ENCODE assay signal across 8 mouse cellular contexts in genomic region chr19:8718357-8718756, GRCm38 (mm10). TPM values are rescaled to one million over a fixed set of nuclear protein-coding genes. Genes with fewer than 3 reads are reported as not detected.
A peak's percentile ranks its signal among the peaks of the same experiment; 100 is the strongest.
DNase-seq lines count a peak whose midpoint lies in the region; ATAC-seq and TF ChIP-seq lines count a peak whose summit lies in the region.

No protein-coding gene starts in this region.

- peaks cover 4% of the 10 kb centered on the region for H3K4me1 ChIP-seq in heart, adult 2 months (ENCODE audit: control insufficient read depth, insufficient read depth, low read length)
- peaks cover 13% of the 10 kb centered on the region for H3K4me1 ChIP-seq in heart, embryonic 12.5 days (replicated peaks)

- no peaks in the 10 kb centered on the region for H3K9me3 ChIP-seq in heart, embryonic 12.5 days (replicated peaks)

- no peak overlapping the region for H3K27ac ChIP-seq in heart, adult 2 months
- no peak overlapping the region for H3K27ac ChIP-seq in heart, embryonic 12.5 days (ENCODE audit: poor library complexity, severe bottlenecking)

- WGBS in heart, adult 2 months = 74% methylated on average over 3 of the region's 3 CpGs
- WGBS in heart, embryonic 12.5 days = 60% methylated on average over 3 of the region's 3 CpGs

- TF ChIP-seq EP300 in heart, adult 2 months (IDR thresholded peaks at IDR 0.05; ENCODE audit: insufficient read depth, low read depth, low read length) = 0 out of 2 replicates have a peak, but pooled peaks have one; percentile 25

- H3K4me2 ChIP-seq in heart, embryonic 12.5 days = no peak overlapping the region

- no peaks in the 10 kb centered on the region for H3K27me3 ChIP-seq in heart, adult 2 months (ENCODE audit: control insufficient read depth, insufficient read depth, low read length)
- no peaks in the 10 kb centered on the region for H3K27me3 ChIP-seq in heart, embryonic 12.5 days (replicated peaks)

- intact Hi-C loops in heart, adult 2 months (cut with DNase I) = loop anchor here (10.0 kb wide), 1 partner anchor 386 kb away; no protein-coding TSS in a partner anchor

- no peak for TF ChIP-seq POLR2A in heart, adult 2 months (IDR thresholded peaks at IDR 0.05; ENCODE audit: insufficient read depth, low read depth, low read length)

- H3K9ac ChIP-seq in heart, adult 2 months (ENCODE audit: low read depth, low read length) = no peak overlapping the region
- no peak overlapping the region for H3K9ac ChIP-seq in heart, embryonic 12.5 days

- peaks cover 3% of the 10 kb centered on the region; the same call in 1 of the 2 replicates for H3K36me3 ChIP-seq in heart, adult 2 months (ENCODE audit: control insufficient read depth, insufficient read depth, low read length)
- H3K36me3 ChIP-seq in heart, embryonic 12.5 days = no peaks in the 10 kb centered on the region

- H3K79me2 ChIP-seq in heart, adult 2 months (replicated peaks; ENCODE audit: control insufficient read depth, insufficient read depth, low read length) = no peaks in the 10 kb centered on the region; the same call in 1 of the 2 replicates

- H3K4me3 ChIP-seq in heart, adult 2 months = no peak overlapping the region
- no peak overlapping the region for H3K4me3 ChIP-seq in heart, embryonic 12.5 days

- DNase-seq in heart, adult 2 months = peak; percentile 43 to 70
- peak; percentile 54 for DNase-seq in urinary bladder, postnatal 14 days (ENCODE audit: low spot score)
- no peak for DNase-seq in urinary bladder, postnatal 4 days (ENCODE audit: low spot score in 2 of 2)
- peak; percentile 70 to 72 for DNase-seq in cerebellum, postnatal 14 days
- DNase-seq in thymus, postnatal 36 days = peak; percentile 52 to 58

- peak; percentile 91 for TF ChIP-seq CTCF in heart, adult 2 months (IDR thresholded peaks at IDR 0.05)

- ATAC-seq in heart, embryonic 12.5 days (ENCODE audit: insufficient number of reproducible peaks, low FRiP score) = no peak
- peak; percentile 28 for ATAC-seq in inflammation-experienced regulatory T-cells, adult 6 months
- ATAC-seq in megakaryocyte progenitor cell, adult 5-6 weeks (replicated peaks; ENCODE audit: poor library complexity) = peak; percentile 40

RNA-seq across cellular contexts. Expression of gene Slc3a2, which starts 4.8 kb away (rescaled TPM):
- total RNA-seq in heart, adult 2 months (2021) = 10 to 100 TPM; 41.0 to 42.2 TPM
- polyA plus RNA-seq in heart, adult 2 months (2012; rRNA removed) = 60.9 and 61.1 TPM in 2 replicates
- polyA plus RNA-seq in heart, embryonic 12.5 days (2016; fragmentation: Nextera tagmentation; extraction: Ambion mirVana) = 87.6 and 88.9 TPM in 2 replicates
- polyA plus RNA-seq in inflammation-experienced regulatory T-cells, adult 6 months (2017; shearing (Covaris generic)) = 10 to 100 TPM; 60.5 to 74.4 (median 68.9) TPM
- 69.3 and 73.0 TPM in 2 replicates for total RNA-seq in megakaryocyte progenitor cell, adult 5-6 weeks (2015)
- total RNA-seq in megakaryocyte progenitor cell, adult 5-6 weeks (2017) = 84.0 and 87.7 TPM in 2 replicates

RNA-seq across cellular contexts. Expression of gene Wdr74, which starts 17.3 kb away (rescaled TPM):
- 10 to 100 TPM; 18.7 to 19.2 TPM for total RNA-seq in heart, adult 2 months (2021)
- polyA plus RNA-seq in heart, adult 2 months (2012; rRNA removed) = 15.7 and 18.2 TPM in 2 replicates
- polyA plus RNA-seq in heart, embryonic 12.5 days (2016; fragmentation: Nextera tagmentation; extraction: Ambion mirVana) = 48.9 and 52.9 TPM in 2 replicates
- 10 to 100 TPM; 38.0 to 71.7 (median 66.5) TPM for polyA plus RNA-seq in inflammation-experienced regulatory T-cells, adult 6 months (2017; shearing (Covaris generic))
- 111 and 112 TPM in 2 replicates for total RNA-seq in megakaryocyte progenitor cell, adult 5-6 weeks (2015)
- total RNA-seq in megakaryocyte progenitor cell, adult 5-6 weeks (2017) = 102 TPM in 2 replicates

RNA-seq across cellular contexts. Expression of gene 1700092M07Rik, which starts 22.2 kb away (rescaled TPM):
- total RNA-seq in heart, adult 2 months (2021) = under 1 TPM in 1 of 2 experiments, not detected in 1; 0.57 TPM
- 0.62 and 1.3 TPM in 2 replicates for polyA plus RNA-seq in heart, adult 2 months (2012; rRNA removed)
- 1.8 and 2.8 TPM in 2 replicates for polyA plus RNA-seq in heart, embryonic 12.5 days (2016; fragmentation: Nextera tagmentation; extraction: Ambion mirVana)
- polyA plus RNA-seq in inflammation-experienced regulatory T-cells, adult 6 months (2017; shearing (Covaris generic)) = 1 to 10 TPM in 1 of 3 experiments, not detected in 2; 1.8 TPM
- 1.2 and 4.4 TPM in 2 replicates for total RNA-seq in megakaryocyte progenitor cell, adult 5-6 weeks (2015)
- total RNA-seq in megakaryocyte progenitor cell, adult 5-6 weeks (2017) = not detected in 2 replicates

RNA-seq across cellular contexts. Expression of gene Stx5a, which starts 22.9 kb away (rescaled TPM):
- 10 to 100 TPM; 23.8 to 25.3 TPM for total RNA-seq in heart, adult 2 months (2021)
- polyA plus RNA-seq in heart, adult 2 months (2012; rRNA removed) = 33.4 and 49.3 TPM in 2 replicates
- polyA plus RNA-seq in heart, embryonic 12.5 days (2016; fragmentation: Nextera tagmentation; extraction: Ambion mirVana) = 86.1 and 88.1 TPM in 2 replicates
- 100 to 1,000 TPM in 2 of 3 experiments, 10 to 100 TPM in 1; 91.6 to 140 (median 134) TPM for polyA plus RNA-seq in inflammation-experienced regulatory T-cells, adult 6 months (2017; shearing (Covaris generic))
- total RNA-seq in megakaryocyte progenitor cell, adult 5-6 weeks (2015) = 32.5 and 45.3 TPM in 2 replicates
- 54.1 and 54.8 TPM in 2 replicates for total RNA-seq in megakaryocyte progenitor cell, adult 5-6 weeks (2017)

RNA-seq across cellular contexts. Expression of gene Nxf1, which starts 38.5 kb away (rescaled TPM):
- 10 to 100 TPM; 35.5 to 41.8 TPM for total RNA-seq in heart, adult 2 months (2021)
- polyA plus RNA-seq in heart, adult 2 months (2012; rRNA removed) = 66.5 and 93.2 TPM in 2 replicates
- 135 and 149 TPM in 2 replicates for polyA plus RNA-seq in heart, embryonic 12.5 days (2016; fragmentation: Nextera tagmentation; extraction: Ambion mirVana)
- polyA plus RNA-seq in inflammation-experienced regulatory T-cells, adult 6 months (2017; shearing (Covaris generic)) = 100 to 1,000 TPM; 130 to 193 (median 160) TPM
- 339 and 367 TPM in 2 replicates for total RNA-seq in megakaryocyte progenitor cell, adult 5-6 weeks (2015)
- total RNA-seq in megakaryocyte progenitor cell, adult 5-6 weeks (2017) = 76.5 and 91.9 TPM in 2 replicates

Comparison
In these comparisons a context has a peak if more than half of its experiments do, and no peak if none do; other contexts are left out.
1. DNase-seq: peak in heart, adult 2 months (2 of 2), urinary bladder, postnatal 14 days (single experiment), cerebellum, postnatal 14 days (2 of 2) and thymus, postnatal 36 days (2 of 2); none in urinary bladder, postnatal 4 days (0 of 2).